ENCODE assay signal across 8 mouse cellular contexts in genomic region chr3:41009990-41010389, GRCm38 (mm10).
"Had no signal": no experiment of that assay in that cellular context is flagged by ENCODE, and none has a peak within 500 bp of the region (broad histone marks: within the 10 kb centered on the region; RNA-seq: fewer than 3 reads in every experiment).

No protein-coding gene starts in this region.

- H3K27ac ChIP-seq: limb, embryonic 13.5 days; liver, embryonic 12.5 days; midbrain, embryonic 13.5 days; stomach, postnatal 0 days had no signal

- H3K27me3 ChIP-seq: limb, embryonic 13.5 days; liver, embryonic 12.5 days; midbrain, embryonic 13.5 days had no signal

- H3K4me2 ChIP-seq: limb, embryonic 13.5 days; liver, embryonic 12.5 days; midbrain, embryonic 13.5 days had no signal

- ATAC-seq: intestine, embryonic 16.5 days; liver, embryonic 12.5 days; midbrain, embryonic 13.5 days had no signal

- H3K4me3 ChIP-seq: limb, embryonic 13.5 days; liver, embryonic 12.5 days; midbrain, embryonic 13.5 days had no signal

- DNase-seq: left cerebral cortex, postnatal 4 days; lung, adult 18-20 months; right cerebral cortex, postnatal 14 days had no signal

- H3K9me3 ChIP-seq: limb, embryonic 13.5 days; liver, embryonic 12.5 days; midbrain, embryonic 13.5 days had no signal

- H3K4me1 ChIP-seq: limb, embryonic 13.5 days; liver, embryonic 12.5 days; midbrain, embryonic 13.5 days had no signal

- H3K36me3 ChIP-seq: limb, embryonic 13.5 days; liver, embryonic 12.5 days; midbrain, embryonic 13.5 days had no signal

- H3K9ac ChIP-seq: limb, embryonic 13.5 days; liver, embryonic 12.5 days; midbrain, embryonic 13.5 days had no signal
